Mouse (Mus musculus) heart, adult 2 months (tissue): Measurements from ENCODE around the gene Hif3a.

Experiments
- EP300 ChIP-seq: fragments of 200-500 bp; IDR thresholded peaks from 2 replicates; pipeline ENCODE4 v1.6.1; 2011; ENCODE audit warnings: low read depth, low read length, control low read depth; ENCODE audit not compliant: insufficient read depth
- POLR2A ChIP-seq: fragments of 200-500 bp; IDR thresholded peaks from 2 replicates; pipeline ENCODE4 v1.6.1; 2011; ENCODE audit warnings: mild to moderate bottlenecking, low read depth, low read length, control low read depth; ENCODE audit not compliant: insufficient read depth

- no peak for TF ChIP-seq POLR2A
- TF ChIP-seq EP300: no peak
Measured at GRCm38 (mm10) chr7:16988405-16988804, 73.8 kb downstream of the Hif3a start.
